Mouse (Mus musculus): ENCODE data around the gene Ovca2.
A peak's percentile ranks its signal among the peaks of the same experiment; 100 is the strongest.

Ovca2 gene

GRCm38 (mm10) chr11:75132278-75132677 is 46.4 kb downstream of the Ovca2 start:
- peak; percentile 84 for DNase-seq (ENCODE audit: extremely low read depth, low read depth, low spot score)

- no peak for DNase-seq (ENCODE audit: extremely low read depth, low read depth, low spot score)
These were observed 47.3 kb downstream of the Ovca2 start for GRCm38 (mm10) chr11:75131300-75131699.

GRCm38 (mm10) chr11:75129481-75129880 is 49.2 kb downstream of the Ovca2 start:
- DNase-seq (ENCODE audit: extremely low read depth, low read depth, low spot score): no peak

DNA sequence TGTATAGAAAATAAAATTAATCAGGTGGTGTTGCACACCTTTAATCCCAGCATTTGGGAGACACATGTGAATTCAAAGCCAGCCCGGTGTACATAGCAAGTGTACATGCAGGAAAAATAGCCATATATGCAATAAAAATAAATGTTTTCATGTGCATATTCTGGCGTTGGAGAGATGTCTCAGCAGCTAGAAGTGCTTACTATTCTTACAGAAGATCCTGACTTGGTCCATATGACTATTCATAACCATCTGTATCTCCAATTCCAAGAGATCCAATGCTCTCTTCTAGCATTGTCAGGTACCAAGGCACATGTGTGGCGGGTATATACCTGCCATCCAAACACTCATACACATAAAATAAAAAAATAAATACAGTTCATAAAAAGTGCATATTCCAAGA is 52.3 kb downstream of the Ovca2 start:
- no peak for DNase-seq (ENCODE audit: extremely low read depth, low read depth, low spot score)
